Mouse (Mus musculus) kidney, adult 2 months (tissue): ENCODE measurements around the gene Gspt2. TPM values are rescaled to one million over a fixed set of nuclear protein-coding genes. Genes with fewer than 3 reads are reported as not detected.

ENCODE experiments used
- polyA plus RNA-seq: library from polyadenylated mRNA; depleted of rRNA; stranded (reverse); fragments of >200 nt; gene quantifications from 2 replicates; pipeline ENCODE4 v1.2.3, GENCODE M21; 2012; rRNA removed

The Gspt2 gene
- polyA plus RNA-seq, 1 experiment: 1.3 TPM

Other genes with a start within 250 kb of the Gspt2 start
- gene Maged1, start 93.9 kb upstream of the Gspt2 start, polyA plus RNA-seq: 137 and 167 TPM in 2 replicates
- 2.2 and 3.0 TPM in 2 replicates for gene Zxdb, start 88.5 kb downstream of the Gspt2 start, polyA plus RNA-seq